ENCODE assay signal across 23 mouse cellular contexts in genomic region chr1:37632425-37632824, GRCm38 (mm10).
A peak's percentile ranks its signal among the peaks of the same experiment; 100 is the strongest.
DNase-seq lines count a peak whose midpoint lies in the region; ATAC-seq and TF ChIP-seq lines count a peak whose summit lies in the region.
"Had no signal": no experiment of that assay in that cellular context is flagged by ENCODE, and none has a peak within 500 bp of the region (broad histone marks: within the 10 kb centered on the region; RNA-seq: fewer than 3 reads in every experiment).

No protein-coding gene starts in this region.

- peak; percentile 66; the same call in 1 of the 2 replicates for TF ChIP-seq EP300 in heart, adult 2 months (IDR thresholded peaks at IDR 0.05; ENCODE audit: insufficient read depth, low read depth, low read length)
- no peak for TF ChIP-seq EP300 in stomach, postnatal 0 days (optimal IDR thresholded peaks at IDR 0.05)

- no peak overlapping the region for H3K27ac ChIP-seq in forebrain, embryonic 11.5 days (ENCODE audit: low read depth, low read length)
- H3K27ac ChIP-seq in forebrain, embryonic 10.5 days: no peak overlapping the region
- H3K27ac ChIP-seq in heart, adult 2 months: peak overlapping the region; percentile 64
- H3K27ac ChIP-seq in heart, embryonic 10.5 days: no peak overlapping the region
- peak overlapping the region; percentile 3; the same call in 1 of the 2 replicates for H3K27ac ChIP-seq in stomach, postnatal 0 days (replicated peaks)
- H3K27ac ChIP-seq: forebrain, embryonic 15.5 days; hindbrain, embryonic 10.5 days; liver, embryonic 13.5 days had no signal

- no peak for TF ChIP-seq POLR2A in heart, adult 2 months (IDR thresholded peaks at IDR 0.05; ENCODE audit: insufficient read depth, low read depth, low read length)

- H3K27me3 ChIP-seq in forebrain, embryonic 11.5 days (ENCODE audit: control insufficient read depth, insufficient read depth, low read length): no peaks in the 10 kb centered on the region
- H3K27me3 ChIP-seq in forebrain, embryonic 10.5 days (ENCODE audit: poor library complexity, severe bottlenecking): no peaks in the 10 kb centered on the region
- no peaks in the 10 kb centered on the region for H3K27me3 ChIP-seq in heart, adult 2 months (ENCODE audit: control insufficient read depth, insufficient read depth, low read length)
- no peaks in the 10 kb centered on the region for H3K27me3 ChIP-seq in heart, embryonic 10.5 days (ENCODE audit: insufficient read depth, poor library complexity, severe bottlenecking)
- H3K27me3 ChIP-seq in stomach, postnatal 0 days (ENCODE audit: control insufficient read depth, insufficient read depth, low read length): no peaks in the 10 kb centered on the region
- H3K27me3 ChIP-seq: forebrain, embryonic 15.5 days; liver, embryonic 13.5 days had no signal

- no peak overlapping the region for H3K4me3 ChIP-seq in forebrain, embryonic 11.5 days (ENCODE audit: low read depth, low read length)
- no peak overlapping the region for H3K4me3 ChIP-seq in forebrain, embryonic 10.5 days
- no peak overlapping the region for H3K4me3 ChIP-seq in heart, adult 2 months
- no peak overlapping the region for H3K4me3 ChIP-seq in heart, embryonic 10.5 days
- no peak overlapping the region for H3K4me3 ChIP-seq in stomach, postnatal 0 days (ENCODE audit: low read depth, low read length)
- H3K4me3 ChIP-seq: forebrain, embryonic 15.5 days; hindbrain, embryonic 10.5 days; kidney, embryonic 15.5 days; liver, embryonic 13.5 days had no signal

- H3K4me2 ChIP-seq in forebrain, embryonic 11.5 days (ENCODE audit: low read depth, low read length, severe bottlenecking): no peak overlapping the region
- H3K4me2 ChIP-seq in stomach, postnatal 0 days (replicated peaks; ENCODE audit: low read depth): no peak overlapping the region
- H3K4me2 ChIP-seq: forebrain, embryonic 15.5 days; kidney, embryonic 15.5 days; liver, embryonic 13.5 days; lung, embryonic 14.5 days; midbrain, embryonic 11.5 days had no signal

- ATAC-seq in forebrain, embryonic 11.5 days (replicated peaks; ENCODE audit: low FRiP score): no peak
- ATAC-seq in stomach, postnatal 0 days (ENCODE audit: low FRiP score, low TSS enrichment): 0 out of 2 replicates have a peak, but pooled peaks have one; percentile 40
- no peak for ATAC-seq in frontal cortex, adult (ENCODE audit: low TSS enrichment)
- ATAC-seq: forebrain, embryonic 15.5 days; hindbrain, embryonic 16.5 days; intestine, postnatal 0 days had no signal

- no peak overlapping the region for H3K9ac ChIP-seq in forebrain, embryonic 11.5 days (ENCODE audit: low read length)
- H3K9ac ChIP-seq in heart, adult 2 months (ENCODE audit: low read depth, low read length): no peak overlapping the region
- no peak overlapping the region for H3K9ac ChIP-seq in stomach, postnatal 0 days (ENCODE audit: low read length)
- H3K9ac ChIP-seq: forebrain, embryonic 15.5 days; kidney, embryonic 15.5 days; liver, embryonic 13.5 days; lung, embryonic 14.5 days had no signal

- intact Hi-C loops in heart, adult 2 months (cut with DNase I): loop anchor here (1.0 to 2.0 kb wide), 3 partner anchors 92 to 130 kb away; partner anchors contain the start of gene Mgat4a

- no peaks in the 10 kb centered on the region for H3K36me3 ChIP-seq in forebrain, embryonic 11.5 days (ENCODE audit: control insufficient read depth, insufficient read depth, low read length)
- H3K36me3 ChIP-seq in forebrain, embryonic 10.5 days (replicated peaks): no peaks in the 10 kb centered on the region
- H3K36me3 ChIP-seq in heart, adult 2 months (ENCODE audit: control insufficient read depth, insufficient read depth, low read length): no peaks in the 10 kb centered on the region
- H3K36me3 ChIP-seq in heart, embryonic 10.5 days: no peaks in the 10 kb centered on the region
- no peaks in the 10 kb centered on the region for H3K36me3 ChIP-seq in stomach, postnatal 0 days (ENCODE audit: control insufficient read depth, insufficient read depth, low read length)
- H3K36me3 ChIP-seq: forebrain, embryonic 15.5 days; hindbrain, embryonic 10.5 days; kidney, embryonic 15.5 days; liver, embryonic 13.5 days had no signal

- no peaks in the 10 kb centered on the region for H3K9me3 ChIP-seq in forebrain, embryonic 11.5 days (ENCODE audit: control insufficient read depth, low read length)
- H3K9me3 ChIP-seq in forebrain, embryonic 10.5 days: no peaks in the 10 kb centered on the region
- H3K9me3 ChIP-seq in heart, embryonic 10.5 days: no peaks in the 10 kb centered on the region
- H3K9me3 ChIP-seq in stomach, postnatal 0 days (ENCODE audit: control insufficient read depth, low read length): no peaks in the 10 kb centered on the region
- H3K9me3 ChIP-seq: forebrain, embryonic 15.5 days; hindbrain, embryonic 10.5 days; kidney, embryonic 15.5 days; liver, embryonic 13.5 days had no signal

- peak; percentile 38 for DNase-seq in forebrain, embryonic 11.5 days (ENCODE audit: low spot score)
- no peak for DNase-seq in forebrain, embryonic 10.5 days (ENCODE audit: extremely low spot score, low spot score)
- DNase-seq in heart, adult 2 months: peak; percentile 45 to 57
- no peak for DNase-seq in heart, embryonic 10.5 days (ENCODE audit: low spot score)
- DNase-seq in urinary bladder, postnatal 14 days (ENCODE audit: low spot score): peak; percentile 32
- DNase-seq in urinary bladder, postnatal 36 days (ENCODE audit: low spot score in 2 of 2): no peak
- no peak for DNase-seq in stomach, postnatal 0 days (ENCODE audit: low spot score)
- DNase-seq: adrenal gland, postnatal 10 days; cerebellum, adult 8-10 months; cerebellum, postnatal 36 days; kidney, postnatal 4 days; layer of hippocampus, adult 9-11 months; liver, embryonic 13.5 days; lung, embryonic 14.5 days; lung, postnatal 4 days; right cerebral cortex, adult 18-20 months had no signal

- no peaks in the 10 kb centered on the region for H3K4me1 ChIP-seq in forebrain, embryonic 11.5 days (replicated peaks; ENCODE audit: control insufficient read depth, insufficient read depth, low read length)
- H3K4me1 ChIP-seq in forebrain, embryonic 10.5 days: no peaks in the 10 kb centered on the region
- peaks cover 12% of the 10 kb centered on the region for H3K4me1 ChIP-seq in heart, adult 2 months (ENCODE audit: control insufficient read depth, insufficient read depth, low read length)
- 0 out of 2 replicates have a peak, but pooled peaks cover 2% of the 10 kb centered on the region for H3K4me1 ChIP-seq in heart, embryonic 10.5 days
- no peaks in the 10 kb centered on the region for H3K4me1 ChIP-seq in stomach, postnatal 0 days (replicated peaks; ENCODE audit: control insufficient read depth, insufficient read depth)
- H3K4me1 ChIP-seq: hindbrain, embryonic 10.5 days; kidney, embryonic 15.5 days; liver, embryonic 13.5 days had no signal

- TF ChIP-seq CTCF in heart, adult 2 months (IDR thresholded peaks at IDR 0.05): no peak
- TF ChIP-seq CTCF in stomach, postnatal 0 days (IDR thresholded peaks at IDR 0.05; ENCODE audit: low read depth): no peak

- H3K79me2 ChIP-seq in heart, adult 2 months (replicated peaks; ENCODE audit: control insufficient read depth, insufficient read depth, low read length): no peaks in the 10 kb centered on the region

- 92% methylated on average over 8 of the region's 8 CpGs for WGBS in forebrain, embryonic 11.5 days
- WGBS in forebrain, embryonic 10.5 days: 94% methylated on average over 8 of the region's 8 CpGs
- 51% methylated on average over 8 of the region's 8 CpGs for WGBS in heart, adult 2 months
- 86% methylated on average over 8 of the region's 8 CpGs for WGBS in heart, embryonic 10.5 days
- 88% methylated on average over 8 of the region's 8 CpGs for WGBS in stomach, postnatal 0 days

Comparison
In these comparisons a context has a peak if more than half of its experiments do, and no peak if none do; other contexts are left out.
1. DNase-seq: peak in forebrain, embryonic 11.5 days (single experiment), heart, adult 2 months (2 of 2) and urinary bladder, postnatal 14 days (single experiment); none in forebrain, embryonic 10.5 days (single experiment), heart, embryonic 10.5 days (single experiment), urinary bladder, postnatal 36 days (0 of 2) and stomach, postnatal 0 days (single experiment).
2. H3K27ac ChIP-seq: peak in heart, adult 2 months (single experiment) and stomach, postnatal 0 days (single experiment); none in forebrain, embryonic 11.5 days (single experiment), forebrain, embryonic 10.5 days (single experiment) and heart, embryonic 10.5 days (single experiment).